8 mouse cellular contexts compared by ENCODE assay signal in genomic region chr14:21824938-21825337, GRCm38 (mm10). TPM values are rescaled to one million over a fixed set of nuclear protein-coding genes. Genes with fewer than 3 reads are reported as not detected.
DNase-seq lines count a peak whose midpoint lies in the region; ATAC-seq and TF ChIP-seq lines count a peak whose summit lies in the region.

Gene Vdac2 (plus strand): TSS chr14:21825238.

- no peak for DNase-seq in neural tube, embryonic 11.5 days (ENCODE audit: low spot score)
- no peak for DNase-seq in neural tube, embryonic 10.5 days (ENCODE audit: extremely low spot score, low spot score)
- DNase-seq in heart, postnatal 10 days: no peak
- DNase-seq in limb, embryonic 11.5 days (ENCODE audit: low spot score): no peak
- no peak for DNase-seq in retina, postnatal 1 day
- DNase-seq in kidney, postnatal 10 days: no peak

- no peaks in the 10 kb centered on the region for H3K9me3 ChIP-seq in neural tube, embryonic 11.5 days (ENCODE audit: control insufficient read depth, low read length)
- H3K9me3 ChIP-seq in limb, embryonic 11.5 days (ENCODE audit: control insufficient read depth, low read length): no peaks in the 10 kb centered on the region

- no peak for TF ChIP-seq POLR2A in embryonic fibroblast, embryonic 13.5 days (IDR thresholded peaks at IDR 0.05; ENCODE audit: low read depth, low read length)

- intact Hi-C loops in heart, postnatal 10 days (cut with DNase I): loop anchor here (10.0 kb wide), 1 partner anchor 320 kb away; no protein-coding TSS in a partner anchor

- no peaks in the 10 kb centered on the region for H3K4me1 ChIP-seq in neural tube, embryonic 11.5 days (ENCODE audit: control insufficient read depth, insufficient read depth, low read length)
- H3K4me1 ChIP-seq in embryonic fibroblast, embryonic 13.5 days (ENCODE audit: control insufficient read depth, insufficient read depth, low read length): peaks cover 14% of the 10 kb centered on the region
- H3K4me1 ChIP-seq in limb, embryonic 11.5 days (ENCODE audit: control insufficient read depth, insufficient read depth, low read length): no peaks in the 10 kb centered on the region

- 88% methylated on average over 2 of the region's 2 CpGs for WGBS in neural tube, embryonic 11.5 days
- 82% methylated on average over 2 of the region's 2 CpGs for WGBS in limb, embryonic 11.5 days

- H3K4me2 ChIP-seq in neural tube, embryonic 11.5 days (ENCODE audit: low read depth): no peak within 1 kb of the TSS
- H3K4me2 ChIP-seq in limb, embryonic 11.5 days (ENCODE audit: low read depth, severe bottlenecking): no peak within 1 kb of the TSS

- H3K27me3 ChIP-seq in neural tube, embryonic 11.5 days (ENCODE audit: control insufficient read depth, insufficient read depth, low read length): no peaks in the 10 kb centered on the region
- no peaks in the 10 kb centered on the region for H3K27me3 ChIP-seq in limb, embryonic 11.5 days (ENCODE audit: control insufficient read depth, insufficient read depth, low read length)

- H3K4me3 ChIP-seq in neural tube, embryonic 11.5 days (ENCODE audit: low read depth, low read length): no peak within 1 kb of the TSS
- H3K4me3 ChIP-seq in embryonic fibroblast, embryonic 13.5 days (ENCODE audit: insufficient read depth, low read length): no peak within 1 kb of the TSS
- H3K4me3 ChIP-seq in limb, embryonic 11.5 days (ENCODE audit: low read depth, low read length): no peak within 1 kb of the TSS

- no peak within 1 kb of the TSS for H3K9ac ChIP-seq in neural tube, embryonic 11.5 days (ENCODE audit: low read length)
- no peak within 1 kb of the TSS for H3K9ac ChIP-seq in limb, embryonic 11.5 days (ENCODE audit: low read length)

- no peaks in the 10 kb centered on the region for H3K36me3 ChIP-seq in neural tube, embryonic 11.5 days (ENCODE audit: control insufficient read depth, insufficient read depth, low read length)
- H3K36me3 ChIP-seq in limb, embryonic 11.5 days (ENCODE audit: control insufficient read depth, insufficient read depth, low read length): no peaks in the 10 kb centered on the region

- ATAC-seq in neural tube, embryonic 11.5 days (ENCODE audit: insufficient read depth, low FRiP score, low TSS enrichment): no peak
- no peak for ATAC-seq in limb, embryonic 11.5 days (ENCODE audit: insufficient number of reproducible peaks, low FRiP score, low TSS enrichment, low read depth)
- no peak for ATAC-seq in neutrophil, adult 5-6 weeks (ENCODE audit: extremely low read depth, insufficient number of reproducible peaks, low FRiP score, poor library complexity, severe bottlenecking)

- TF ChIP-seq CTCF in embryonic fibroblast, embryonic 13.5 days (IDR thresholded peaks at IDR 0.05; ENCODE audit: borderline replicate concordance, insufficient read depth, low read length): no peak

- H3K27ac ChIP-seq in neural tube, embryonic 11.5 days (ENCODE audit: low read depth, low read length): no peak within 1 kb of the TSS
- 0 out of 2 replicates have a peak within 1 kb of the TSS, but pooled peaks have one; percentile 8 for H3K27ac ChIP-seq in embryonic fibroblast, embryonic 13.5 days (ENCODE audit: insufficient read depth, low read length)
- H3K27ac ChIP-seq in limb, embryonic 11.5 days (replicated peaks; ENCODE audit: low read depth, low read length): no peak within 1 kb of the TSS

RNA-seq across cellular contexts. Expression of gene Vdac2, which starts in this region (rescaled TPM):
- polyA plus RNA-seq in neural tube, embryonic 11.5 days (2014; fragmentation: Nextera tagmentation; extraction: Ambion mirVana): 297 and 310 TPM in 2 replicates
- polyA plus RNA-seq in embryonic fibroblast, embryonic 13.5 days (2011; ENCODE audit: insufficient read length, low read depth, missing spikeins): 232 and 288 TPM in 2 replicates
- total RNA-seq in heart, postnatal 10 days (2021): 100 to 1,000 TPM; 544 to 567 TPM
- 298 and 313 TPM in 2 replicates for polyA plus RNA-seq in limb, embryonic 11.5 days (2014; fragmentation: Nextera tagmentation; extraction: Ambion mirVana)
- total RNA-seq in neutrophil, adult 5-6 weeks (2017): 144 and 165 TPM in 2 replicates
